Mouse (Mus musculus) bone marrow macrophage, adult 2 months (primary cell): ENCODE data around the gene Ecd.

Experiments
- CTCF ChIP-seq: IDR thresholded peaks from 2 replicates; pipeline ENCODE4 v1.5.1; 2012; ENCODE audit warnings: low read depth, mild to moderate bottlenecking, low read length, moderate library complexity
- POLR2A ChIP-seq: IDR thresholded peaks from 2 replicates; pipeline ENCODE4 v1.6.1; 2012; ENCODE audit warnings: mild to moderate bottlenecking, low read depth, low read length, borderline replicate concordance

DNA sequence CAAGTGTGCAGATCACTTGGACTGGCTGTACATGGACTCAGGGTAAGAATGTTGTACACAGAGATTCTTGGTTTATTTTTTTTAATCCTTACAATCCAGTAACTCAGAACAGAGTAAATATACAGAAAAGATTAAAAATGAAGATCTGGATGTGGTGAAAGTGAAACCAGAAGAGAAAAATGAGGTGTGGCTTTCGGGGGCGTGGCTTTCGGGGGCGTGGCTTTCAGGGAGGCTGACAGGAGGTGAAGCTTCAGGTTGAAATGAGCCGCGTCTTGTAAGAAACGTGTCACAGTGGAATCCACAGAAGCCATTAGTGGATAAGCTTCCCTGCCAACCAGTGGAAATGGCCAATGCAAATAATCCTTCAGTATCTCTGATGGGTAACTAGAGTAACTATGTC, 7.1 kb downstream of the Ecd start:
- TF ChIP-seq CTCF (no peak), POLR2A (no peak)
